Mouse (Mus musculus) hindbrain, postnatal 0 days (tissue): ENCODE measurements around the gene Rab10. TPM values are rescaled to one million over a fixed set of nuclear protein-coding genes. Genes with fewer than 3 reads are reported as not detected.

Experiments
- ATAC-seq: fragments of 200-750 bp; cut with Nextera tagmentation; 2 replicates; pipeline ENCODE4 v1.8.0; 2017; ENCODE audit warnings: mild to moderate bottlenecking, moderate TSS enrichment, moderate library complexity
- DNase-seq: peaks from one replicate; pipeline ENCODE4 v3.0.0-alpha.2; 2015; ENCODE audit warnings: low spot score
- H3K27ac ChIP-seq: fragments of 300-500 bp; sonication (generic); 2 replicates; pipeline ENCODE4 v1.5.1; 2014; ENCODE audit warnings: mild to moderate bottlenecking
- H3K27me3 ChIP-seq: fragments of 300-500 bp; sonication (generic); 2 replicates; pipeline ENCODE4 v1.6.1; 2014; ENCODE audit warnings: low read length, mixed read lengths; ENCODE audit not compliant: insufficient read depth
- H3K36me3 ChIP-seq: fragments of 300-500 bp; sonication (generic); 2 replicates; pipeline ENCODE4 v1.6.1; 2014; ENCODE audit warnings: low read length, mixed read lengths; ENCODE audit not compliant: insufficient read depth
- H3K4me1 ChIP-seq: fragments of 300-500 bp; sonication (generic); 2 replicates; pipeline ENCODE4 v1.6.1; 2014; ENCODE audit warnings: antibody characterized with exemption, low read length, mixed read lengths; ENCODE audit not compliant: insufficient read depth
- H3K4me2 ChIP-seq: fragments of 300-500 bp; sonication (generic); 2 replicates; pipeline ENCODE4 v1.6.1; 2014; ENCODE audit warnings: low read depth, mild to moderate bottlenecking, low read length, moderate library complexity, mixed read lengths
- H3K4me3 ChIP-seq: fragments of 300-500 bp; sonication (generic); 2 replicates; pipeline ENCODE4 v1.5.1; 2014; ENCODE audit warnings: low read length
- H3K9ac ChIP-seq: fragments of 300-500 bp; sonication (generic); replicated peaks from 2 replicates; pipeline ENCODE4 v1.6.1; 2014; ENCODE audit warnings: mild to moderate bottlenecking, low read length, moderate library complexity, mixed read lengths
- H3K9me3 ChIP-seq: fragments of 300-500 bp; sonication (generic); 2 replicates; pipeline ENCODE4 v1.6.1; 2016; ENCODE audit warnings: low read length, mixed read lengths
- CTCF ChIP-seq: IDR thresholded peaks from 2 replicates; pipeline ENCODE4 v1.5.1; 2016; ENCODE audit warnings: antibody characterized with exemption, control low read depth, low read depth
- WGBS: fragments of 180-500 bp; shearing (Covaris S2); extraction: QIAGEN DNeasy Blood & Tissue Kit; methylation state at CpG from one replicate; pipeline ENCODE4 v1.1.7; 2014; 5-methylcytosine and 5-hydroxymethylcytosine counted together
- polyA plus RNA-seq: library from polyadenylated mRNA; unstranded; fragments of >200 nt; fragmentation: Nextera tagmentation; extraction: Ambion mirVana; gene quantifications from 2 replicates; pipeline ENCODE4 v1.2.1, GENCODE M21; 2015
- total RNA-seq: library from RNA; depleted of rRNA; stranded (reverse); fragments of >200 nt; gene quantifications from 2 replicates; pipeline ENCODE4 v1.2.3, GENCODE M21; 2014

Rab10 gene
- total and polyA plus RNA-seq, 2 experiments from 2014 or later: 140 to 202 TPM

- H3K27ac ChIP-seq: no peak overlapping the region
- H3K9me3 ChIP-seq: no peaks in the 10 kb centered on the region
- no peak overlapping the region for H3K4me3 ChIP-seq
- H3K27me3 ChIP-seq: no peaks in the 10 kb centered on the region
- DNase-seq (no peak), ATAC-seq (no peak)
- H3K4me2 ChIP-seq: no peak overlapping the region
- 65% methylated on average over 4 of the region's 4 CpGs for WGBS
- H3K36me3 ChIP-seq: no peaks in the 10 kb centered on the region
- no peak for TF ChIP-seq CTCF
- H3K9ac ChIP-seq: no peak overlapping the region
- H3K4me1 ChIP-seq: no peaks in the 10 kb centered on the region
Observed at GRCm38 (mm10) chr12:3319377-3319776, 9.6 kb upstream of the Rab10 start.

GRCm38 (mm10) chr12:3316937-3317336 is 7.2 kb upstream of the Rab10 start:
- no peak for ATAC-seq
- Histone ChIP-seq H3K27me3 (no peaks in the 10 kb centered on the region), H3K36me3 (no peaks in the 10 kb centered on the region), H3K4me2 (no peak overlapping the region), H3K9ac (no peak overlapping the region), H3K4me1 (no peaks in the 10 kb centered on the region), H3K9me3 (no peaks in the 10 kb centered on the region), H3K4me3 (no peak overlapping the region), H3K27ac (no peak overlapping the region)
- no peak for TF ChIP-seq CTCF
- no peak for DNase-seq
- WGBS: 63% methylated on average over 3 of the region's 3 CpGs

- Histone ChIP-seq H3K4me2 (no peak overlapping the region), H3K27me3 (no peaks in the 10 kb centered on the region), H3K4me3 (no peak overlapping the region), H3K27ac (no peak overlapping the region), H3K9ac (no peak overlapping the region), H3K4me1 (no peaks in the 10 kb centered on the region), H3K36me3 (no peaks in the 10 kb centered on the region), H3K9me3 (no peaks in the 10 kb centered on the region)
- no peak for TF ChIP-seq CTCF
- ATAC-seq (no peak), DNase-seq (no peak)
- 42% methylated on average over 2 of the region's 2 CpGs for WGBS
Observed at GRCm38 (mm10) chr12:3316083-3316482, 6.3 kb upstream of the Rab10 start.

GRCm38 (mm10) chr12:3312886-3313285 is 3.1 kb upstream of the Rab10 start:
- no peak for DNase-seq
- Histone ChIP-seq H3K9me3 (no peaks in the 10 kb centered on the region), H3K36me3 (no peaks in the 10 kb centered on the region), H3K27ac (no peak overlapping the region), H3K27me3 (no peaks in the 10 kb centered on the region), H3K4me1 (peaks cover 5% of the 10 kb centered on the region; the same call in 1 of the 2 replicates), H3K4me3 (no peak overlapping the region), H3K4me2 (no peak overlapping the region), H3K9ac (no peak overlapping the region)
- no peak for ATAC-seq
- 89% methylated on average over 3 of the region's 3 CpGs for WGBS
- no peak for TF ChIP-seq CTCF

- Histone ChIP-seq H3K4me1 (peaks cover 14% of the 10 kb centered on the region), H3K9me3 (no peaks in the 10 kb centered on the region), H3K4me2 (peak overlapping the region; percentile 85), H3K9ac (peak overlapping the region; percentile 67), H3K27me3 (no peaks in the 10 kb centered on the region), H3K4me3 (peak overlapping the region; percentile 96), H3K27ac (peak overlapping the region; percentile 93), H3K36me3 (no peaks in the 10 kb centered on the region)
- WGBS: under 1% methylated on average over 15 of the region's 15 CpGs
- DNase-seq: peak; percentile 31
- TF ChIP-seq CTCF: no peak
- no peak for ATAC-seq
Observed at GRCm38 (mm10) chr12:3310321-3310692, 538 bp upstream of the Rab10 start.

GRCm38 (mm10) chr12:3308541-3309241 is 1.1 kb downstream of the Rab10 start:
- peak overlapping the region; percentile 96 for H3K4me3 ChIP-seq
- H3K27ac ChIP-seq: peak overlapping the region; percentile 93
- no peaks in the 10 kb centered on the region for H3K9me3 ChIP-seq
- H3K9ac ChIP-seq: peak overlapping the region; percentile 75
- H3K27me3 ChIP-seq: no peaks in the 10 kb centered on the region
- ATAC-seq: no peak
- WGBS: 3% methylated on average over 19 of the region's 19 CpGs
- H3K4me1 ChIP-seq: peaks cover 14% of the 10 kb centered on the region
- peak overlapping the region; percentile 76 for H3K4me2 ChIP-seq
- H3K36me3 ChIP-seq: no peaks in the 10 kb centered on the region
- DNase-seq: peak; percentile 45
- no peak for TF ChIP-seq CTCF

- 44% methylated on average over 6 of the region's 6 CpGs for WGBS
- no peak for TF ChIP-seq CTCF
- ATAC-seq: no peak
Observed at GRCm38 (mm10) chr12:3307587-3307986, 2.2 kb downstream of the Rab10 start.

More at GRCm38 (mm10) chr12:3307587-3307986, 2.2 kb downstream of the Rab10 start:
- DNase-seq: no peak
- Histone ChIP-seq H3K9ac (peak overlapping the region; percentile 75), H3K27ac (no peak overlapping the region), H3K4me1 (peaks cover 14% of the 10 kb centered on the region), H3K36me3 (no peaks in the 10 kb centered on the region), H3K27me3 (no peaks in the 10 kb centered on the region), H3K4me2 (peak overlapping the region; percentile 76), H3K9me3 (no peaks in the 10 kb centered on the region), H3K4me3 (peak overlapping the region; percentile 96)
